Mouse (Mus musculus) lung, embryonic 16.5 days (tissue): ENCODE data around the gene Rps9. TPM values are rescaled to one million over a fixed set of nuclear protein-coding genes. Genes with fewer than 3 reads are reported as not detected.
"Not testable (repeated sequence)": the region's sequence is repeated elsewhere in the genome, so short reads cannot be mapped to it uniquely, and the experiment has no call there.

Experiments
- ATAC-seq: fragments of 200-750 bp; cut with Nextera tagmentation; 2 replicates; pipeline ENCODE4 v1.8.0; 2017; ENCODE audit warnings: low read depth, mild to moderate bottlenecking, moderate library complexity
- H3K27ac ChIP-seq: fragments of 300-500 bp; sonication (generic); 2 replicates; pipeline ENCODE4 v1.5.1; 2014; ENCODE audit warnings: mild to moderate bottlenecking, control low read depth, low read length
- H3K27me3 ChIP-seq: fragments of 300-500 bp; sonication (generic); 2 replicates; pipeline ENCODE4 v1.6.1; 2014; ENCODE audit warnings: low read depth, low read length, mixed read lengths; ENCODE audit not compliant: control insufficient read depth, insufficient read depth
- H3K36me3 ChIP-seq: fragments of 300-500 bp; sonication (generic); 2 replicates; pipeline ENCODE4 v1.6.1; 2014; ENCODE audit warnings: low read length; ENCODE audit not compliant: control insufficient read depth, insufficient read depth
- H3K4me1 ChIP-seq: fragments of 300-500 bp; sonication (generic); replicated peaks from 2 replicates; pipeline ENCODE4 v1.6.1; 2014; ENCODE audit warnings: low read length, mixed read lengths; ENCODE audit not compliant: control insufficient read depth, insufficient read depth
- H3K4me2 ChIP-seq: fragments of 300-500 bp; sonication (generic); 2 replicates; pipeline ENCODE4 v1.6.1; 2014; ENCODE audit warnings: low read depth, low read length, control low read depth
- H3K4me3 ChIP-seq: fragments of 300-500 bp; sonication (generic); 2 replicates; pipeline ENCODE4 v1.5.1; 2014; ENCODE audit warnings: mild to moderate bottlenecking, low read length, control low read depth
- H3K9ac ChIP-seq: fragments of 300-500 bp; sonication (generic); 2 replicates; pipeline ENCODE4 v1.6.1; 2014; ENCODE audit warnings: low read length, control low read depth
- H3K9me3 ChIP-seq: fragments of 300-500 bp; sonication (generic); 2 replicates; pipeline ENCODE4 v1.6.1; 2016; ENCODE audit warnings: low read length; ENCODE audit not compliant: control insufficient read depth
- WGBS: fragments of 180-500 bp; shearing (Covaris S2); extraction: QIAGEN DNeasy Blood & Tissue Kit; methylation state at CpG from one replicate; pipeline ENCODE4 v1.1.7; 2014; 5-methylcytosine and 5-hydroxymethylcytosine counted together
- polyA plus RNA-seq: library from polyadenylated mRNA; unstranded; fragments of >200 nt; fragmentation: Nextera tagmentation; extraction: Ambion mirVana; gene quantifications from 2 replicates; pipeline ENCODE4 v1.2.1, GENCODE M21; 2015

Gene Rps9
- polyA plus RNA-seq, 1 experiment from 2014 or later, result 1,469 TPM

DNA sequence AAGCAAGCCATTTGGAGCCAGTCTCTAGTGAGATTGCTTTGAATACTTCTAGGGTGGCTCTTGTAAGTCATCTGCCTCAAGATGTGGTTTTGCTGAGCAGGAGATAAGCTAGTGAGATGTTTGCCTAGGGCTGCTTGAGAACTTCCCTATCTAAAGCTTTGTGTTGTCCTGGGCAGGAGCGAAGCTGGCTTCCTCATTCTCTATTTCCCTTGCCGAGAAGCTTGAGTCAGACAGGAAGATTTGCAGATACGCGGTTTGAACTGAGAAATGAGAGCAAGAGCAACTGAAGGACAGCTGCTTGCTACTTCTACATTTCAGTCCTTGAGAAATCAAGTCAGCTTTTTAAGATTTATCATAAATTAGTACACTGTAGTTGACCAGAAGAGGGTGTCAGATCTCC, 3.2 kb downstream of the Rps9 start:
- 50% methylated on average over 4 of the region's 4 CpGs for WGBS
- Histone ChIP-seq H3K27ac (no peak overlapping the region; the same call in 1 of the 2 replicates), H3K4me2 (no peak overlapping the region)

GRCm38 (mm10) chr7:3707568-3708413, 4.0 kb downstream of the Rps9 start:
- WGBS, result 28% methylated on average over 7 of the region's 7 CpGs

More for the DNA sequence above, 3.2 kb downstream of the Rps9 start:
- no peaks in the 10 kb centered on the region for H3K27me3 ChIP-seq
- no peak overlapping the region; the same call in 1 of the 2 replicates for H3K9ac ChIP-seq
- ATAC-seq, result no peak
- H3K9me3 ChIP-seq, result no peaks in the 10 kb centered on the region
- H3K4me3 ChIP-seq, result no peak overlapping the region
- peaks cover 17% of the 10 kb centered on the region for H3K4me1 ChIP-seq
- peaks cover 25% of the 10 kb centered on the region for H3K36me3 ChIP-seq

DNA sequence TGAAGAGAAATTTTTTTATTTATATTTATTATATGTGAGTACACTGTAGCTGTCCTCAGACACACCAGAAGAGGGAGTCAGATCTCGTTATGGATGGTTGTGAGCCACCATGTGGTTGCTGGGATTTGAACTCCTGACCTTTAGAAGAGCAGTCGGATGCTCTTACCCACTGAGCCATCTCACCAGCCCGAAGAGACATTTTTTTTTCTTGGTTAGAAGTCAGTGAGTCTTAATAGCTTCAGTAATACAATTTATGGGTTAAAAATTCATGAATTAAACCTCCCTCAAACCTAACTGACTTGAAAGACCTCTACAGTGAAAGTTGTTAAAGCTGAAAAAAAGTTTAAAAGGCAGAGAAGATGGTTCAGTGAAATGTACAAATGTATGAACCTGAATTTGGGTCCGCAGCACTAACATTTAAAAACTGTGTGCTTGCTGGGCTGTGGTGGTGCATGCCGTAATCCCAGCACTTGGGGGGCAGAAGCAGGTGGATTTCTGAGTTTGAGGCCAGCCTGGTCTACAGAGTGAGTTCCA, 4.7 kb downstream of the Rps9 start:
- 33% methylated on average over 5 of the region's 5 CpGs for WGBS
- ATAC-seq, H3K27me3 ChIP-seq, H3K4me3 ChIP-seq, H3K9ac ChIP-seq, H3K4me2 ChIP-seq, H3K27ac ChIP-seq, H3K9me3 ChIP-seq: not testable (repeated sequence)
- Histone ChIP-seq H3K36me3 (peaks cover 25% of the 10 kb centered on the region), H3K4me1 (peaks cover 17% of the 10 kb centered on the region)

More at GRCm38 (mm10) chr7:3707568-3708413, 4.0 kb downstream of the Rps9 start:
- no peak for ATAC-seq
- no peak overlapping the region for H3K4me2 ChIP-seq
- H3K4me1 ChIP-seq, result peaks cover 17% of the 10 kb centered on the region
- H3K27ac ChIP-seq, result no peak overlapping the region
- H3K9ac ChIP-seq, result no peak overlapping the region
- no peaks in the 10 kb centered on the region for H3K9me3 ChIP-seq
- H3K36me3 ChIP-seq, result peaks cover 25% of the 10 kb centered on the region
- H3K27me3 ChIP-seq, result no peaks in the 10 kb centered on the region
- H3K4me3 ChIP-seq, result no peak overlapping the region

DNA sequence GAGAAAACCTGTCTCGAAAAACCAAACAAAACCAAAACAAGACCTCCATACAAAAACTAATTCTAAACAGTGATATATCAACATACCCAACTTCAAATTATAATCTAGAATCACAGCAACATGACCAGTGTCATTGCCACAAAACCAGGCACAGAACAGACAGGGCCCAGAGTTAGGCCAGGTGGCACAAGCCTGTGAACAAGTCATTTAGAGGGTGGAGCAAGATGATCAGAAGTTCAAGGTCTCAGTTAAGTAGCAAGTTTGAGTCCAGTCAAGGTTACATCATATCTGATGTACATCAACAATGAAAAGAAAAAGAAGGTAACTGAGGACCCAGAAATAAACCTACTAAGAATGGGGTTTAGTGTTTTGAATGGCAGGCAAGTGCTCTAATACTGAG, 5.2 kb downstream of the Rps9 start:
- H3K27me3 ChIP-seq, result no peaks in the 10 kb centered on the region
- H3K4me3 ChIP-seq, result no peak overlapping the region
- peaks cover 17% of the 10 kb centered on the region for H3K4me1 ChIP-seq
- H3K4me2 ChIP-seq, result no peak overlapping the region
- peaks cover 25% of the 10 kb centered on the region for H3K36me3 ChIP-seq
- H3K9ac ChIP-seq, result no peak overlapping the region
- no peaks in the 10 kb centered on the region for H3K9me3 ChIP-seq
- WGBS, result 48% methylated on average over 1 of the region's 1 CpGs
- ATAC-seq, result no peak
- no peak overlapping the region for H3K27ac ChIP-seq

GRCm38 (mm10) chr7:3712264-3712942, 8.6 kb downstream of the Rps9 start:
- H3K4me3 ChIP-seq, result no peak overlapping the region
- 0 out of 2 replicates have a peak, but pooled peaks have one; percentile 23 for ATAC-seq
- 27% methylated on average over 5 of the region's 5 CpGs for WGBS
- H3K9ac ChIP-seq, result no peak overlapping the region
- H3K9me3 ChIP-seq, result no peaks in the 10 kb centered on the region
- H3K27me3 ChIP-seq, result no peaks in the 10 kb centered on the region
- no peaks in the 10 kb centered on the region for H3K4me1 ChIP-seq
- no peak overlapping the region for H3K4me2 ChIP-seq
- peaks cover 6% of the 10 kb centered on the region for H3K36me3 ChIP-seq
- no peak overlapping the region for H3K27ac ChIP-seq

- 11% methylated on average over 1 of the region's 1 CpGs for WGBS
- Histone ChIP-seq H3K4me2 (no peak overlapping the region), H3K4me3 (no peak overlapping the region), H3K9me3 (no peaks in the 10 kb centered on the region), H3K4me1 (no peaks in the 10 kb centered on the region), H3K36me3 (no peaks in the 10 kb centered on the region), H3K9ac (no peak overlapping the region), H3K27me3 (no peaks in the 10 kb centered on the region), H3K27ac (no peak overlapping the region)
- no peak for ATAC-seq
Measured at GRCm38 (mm10) chr7:3715249-3715648, 11.5 kb downstream of the Rps9 start.

DNA sequence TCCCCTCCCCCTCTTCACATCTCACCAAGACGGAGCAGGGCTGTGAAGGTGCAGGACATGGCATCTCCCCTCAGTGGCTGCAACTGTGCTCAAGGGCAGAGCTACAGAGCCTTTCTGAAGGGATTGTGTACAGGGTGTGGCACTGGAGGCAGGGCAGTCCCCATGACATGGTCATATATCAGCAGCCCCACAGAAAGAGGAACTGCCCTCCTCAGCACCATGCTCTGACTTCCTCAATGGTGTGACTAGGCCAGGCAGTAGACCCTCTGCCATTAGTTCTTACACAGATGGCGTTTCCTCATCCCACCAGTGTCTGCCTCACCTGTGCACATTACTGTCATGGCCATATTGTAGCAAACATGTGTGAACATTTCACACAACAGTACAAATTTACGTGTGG, 16.5 kb downstream of the Rps9 start, which contains the start of gene Pirb:
Gene Pirb (minus strand): TSS at position 124 of the 400 bp plus-strand sequence.
- not testable (repeated sequence) for H3K4me3 ChIP-seq, H3K4me1 ChIP-seq, H3K27me3 ChIP-seq, H3K9me3 ChIP-seq, ATAC-seq, H3K9ac ChIP-seq, H3K36me3 ChIP-seq, H3K4me2 ChIP-seq, H3K27ac ChIP-seq
- 60% methylated on average over 1 of the region's 3 CpGs for WGBS

- not testable (repeated sequence) for H3K36me3 ChIP-seq, ATAC-seq, H3K27ac ChIP-seq, H3K9me3 ChIP-seq, H3K4me1 ChIP-seq, H3K27me3 ChIP-seq, H3K4me3 ChIP-seq, H3K9ac ChIP-seq, H3K4me2 ChIP-seq
Measured at GRCm38 (mm10) chr7:3725459-3725858, 21.7 kb downstream of the Rps9 start.

DNA sequence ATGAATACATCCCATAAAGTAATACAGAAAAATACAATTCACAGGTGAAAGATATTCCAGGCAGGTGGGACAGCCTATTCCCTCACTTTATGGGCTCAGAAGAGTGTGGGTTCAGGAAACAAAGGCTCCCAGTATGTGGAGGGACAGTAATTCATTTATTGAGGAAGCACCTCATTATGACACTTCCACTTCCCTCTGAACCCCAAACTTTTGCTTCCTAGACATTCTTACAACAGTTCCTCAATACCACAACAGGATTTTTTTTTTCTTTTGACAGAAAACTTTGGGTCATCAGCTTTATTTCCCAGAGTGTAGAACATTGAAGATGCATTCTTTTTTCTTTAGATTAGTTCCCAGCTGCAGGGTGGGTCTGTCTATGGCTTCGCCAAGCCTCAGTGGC, 28.9 kb downstream of the Rps9 start:
- no CpG with 5 or more reads among the region's 1 CpGs for WGBS
- not testable (repeated sequence) for H3K4me3 ChIP-seq, H3K9ac ChIP-seq, H3K4me2 ChIP-seq, ATAC-seq, H3K27me3 ChIP-seq, H3K9me3 ChIP-seq, H3K4me1 ChIP-seq, H3K27ac ChIP-seq, H3K36me3 ChIP-seq
